Mouse (Mus musculus): ENCODE data around the gene Zdhhc19.
A peak's percentile ranks its signal among the peaks of the same experiment; 100 is the strongest.

The Zdhhc19 gene

DNA sequence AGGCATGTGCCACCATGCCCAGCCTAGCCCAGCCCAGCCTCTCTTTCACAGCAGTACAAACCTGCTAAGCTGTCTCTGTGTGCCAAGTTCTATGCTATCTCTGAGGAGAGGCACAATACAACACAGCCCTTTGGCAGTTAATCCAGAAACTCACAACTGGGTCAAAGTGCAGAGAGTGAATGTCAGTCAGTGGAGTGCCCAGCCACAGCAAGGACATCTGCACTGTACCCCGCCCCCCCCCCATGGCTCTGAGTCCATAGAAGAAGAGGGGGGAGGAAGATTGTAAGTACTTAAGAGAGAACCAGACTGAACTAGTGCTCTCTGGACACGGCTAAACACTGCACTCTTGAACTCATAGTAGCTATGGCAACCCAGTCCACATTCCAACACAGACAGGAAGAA lies 55.3 kb downstream of the Zdhhc19 start:
- peak; percentile 51 for DNase-seq

DNA sequence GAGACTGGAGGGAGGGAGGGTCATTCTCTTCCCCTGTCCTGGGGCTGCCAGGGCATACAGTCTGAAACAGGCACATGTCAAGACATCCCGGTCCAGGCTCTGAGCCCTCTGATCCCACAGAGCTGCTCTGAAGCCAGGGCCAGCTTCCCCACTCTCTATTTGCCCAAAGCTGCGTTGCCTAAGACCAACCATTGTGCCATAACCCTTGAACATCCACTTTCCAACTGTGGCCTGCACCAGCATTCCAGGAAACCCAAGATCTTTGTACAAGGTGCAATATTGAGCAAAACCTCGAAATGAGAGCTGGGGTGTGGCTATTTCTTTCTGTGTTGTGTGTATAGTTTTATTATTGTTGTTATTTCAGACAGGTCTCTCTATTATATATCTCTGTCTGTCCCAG lies 59.5 kb downstream of the Zdhhc19 start:
- no peak for DNase-seq

DNA sequence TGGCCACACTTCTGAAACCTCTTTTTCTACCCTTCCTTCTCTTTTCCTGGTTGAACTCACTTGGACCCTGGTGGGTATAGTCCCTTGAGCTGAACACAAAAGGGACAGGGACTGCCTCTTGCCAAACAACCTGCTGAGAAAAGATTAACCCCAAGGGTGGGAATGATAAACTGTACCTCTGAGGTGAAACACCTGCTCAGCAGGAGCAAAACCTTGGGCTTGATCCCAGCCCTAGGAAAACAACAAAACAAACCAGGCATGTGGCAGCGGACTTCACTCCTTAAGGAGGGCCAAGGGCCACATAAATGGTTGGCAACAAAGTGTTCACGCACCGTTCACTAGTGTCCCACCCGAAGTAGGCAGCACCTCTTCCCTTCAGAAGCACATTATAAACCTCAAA lies 63.4 kb downstream of the Zdhhc19 start:
- no peak for DNase-seq

GRCm38 (mm10) chr16:32563056-32563793 lies 67.2 kb downstream of the Zdhhc19 start:
- DNase-seq = no peak

DNA sequence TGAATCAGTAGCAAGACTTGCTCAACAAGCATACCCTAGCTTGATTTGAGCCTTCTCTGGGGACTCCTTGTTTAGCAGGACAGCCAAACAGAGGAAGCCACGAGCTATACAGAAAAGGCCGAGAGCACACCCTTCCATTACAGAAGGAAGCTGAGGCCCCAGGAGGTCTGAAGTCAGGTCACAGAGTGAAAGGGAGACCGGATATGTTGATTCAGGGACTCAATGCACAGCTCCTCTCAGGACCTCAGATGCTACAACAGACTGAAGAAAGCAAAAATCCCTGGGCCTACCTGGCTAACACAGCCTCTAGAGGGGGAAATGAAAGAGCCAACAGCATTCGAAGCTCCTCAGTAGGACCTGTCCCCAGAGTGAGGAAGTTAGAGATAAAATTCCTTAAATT lies 71.2 kb downstream of the Zdhhc19 start:
- DNase-seq = no peak

DNA sequence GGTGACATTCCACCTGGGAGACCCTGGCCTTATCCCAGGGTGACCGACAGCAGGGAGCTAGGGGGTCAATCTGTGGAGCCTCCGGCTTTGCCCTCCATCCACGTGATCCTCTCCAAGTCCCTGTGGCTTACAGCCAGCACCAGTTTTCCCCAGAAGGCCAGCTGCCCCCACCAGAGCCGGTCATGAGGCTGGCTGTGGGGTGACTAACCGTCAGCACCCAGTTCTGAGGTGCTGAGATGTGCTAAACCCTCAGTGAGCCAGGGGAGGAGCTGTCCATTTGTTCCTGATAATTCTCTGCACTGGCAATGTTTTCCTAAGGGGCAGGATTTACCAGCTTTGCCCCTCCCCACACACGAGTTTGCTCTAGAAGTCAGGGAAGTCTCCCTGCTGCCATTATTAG lies 72.3 kb downstream of the Zdhhc19 start:
- no peak for DNase-seq

DNA sequence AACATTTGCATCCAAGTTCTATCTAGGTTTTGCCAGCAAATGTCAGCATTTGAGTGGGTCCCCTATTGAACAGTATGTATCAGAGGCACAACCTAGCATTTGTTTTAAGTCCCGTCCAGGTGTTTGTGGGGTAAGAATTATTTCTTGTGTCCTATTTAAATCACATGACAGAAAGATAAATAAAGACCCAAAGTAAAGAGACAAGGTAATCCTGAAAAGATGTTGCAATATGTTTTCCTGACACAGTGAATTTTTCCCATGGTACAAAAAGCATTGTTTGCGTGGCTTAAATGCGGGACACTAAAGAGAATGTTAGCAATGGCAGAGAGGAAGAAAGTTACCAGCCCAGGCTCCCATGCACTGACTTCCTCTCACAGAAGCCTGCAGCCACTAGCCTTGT lies 74.0 kb downstream of the Zdhhc19 start:
- no peak for DNase-seq

GRCm38 (mm10) chr16:32572528-32572927 lies 76.5 kb downstream of the Zdhhc19 start:
- DNase-seq = no peak

GRCm38 (mm10) chr16:32586482-32586881 lies 90.4 kb downstream of the Zdhhc19 start:
- no peak for DNase-seq

DNA sequence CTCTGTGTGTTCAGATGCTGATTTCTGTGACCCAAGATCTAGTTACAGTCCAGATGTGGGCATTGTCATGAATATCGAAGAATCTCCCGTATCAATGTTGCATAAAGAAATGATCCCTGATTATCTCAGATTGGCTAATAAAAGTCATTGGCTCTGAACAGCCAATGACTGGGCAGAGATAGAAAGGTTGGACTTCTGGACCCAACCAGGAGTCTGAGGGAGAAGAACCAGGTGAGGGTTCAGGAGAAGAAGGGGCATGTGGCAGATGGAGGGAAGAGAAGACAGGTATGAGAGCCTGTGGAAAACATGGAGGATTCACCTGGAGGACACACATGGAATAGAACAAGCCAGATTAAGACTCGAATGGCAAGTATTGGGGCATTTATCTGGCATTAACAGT lies 92.5 kb downstream of the Zdhhc19 start:
- DNase-seq = no peak

DNA sequence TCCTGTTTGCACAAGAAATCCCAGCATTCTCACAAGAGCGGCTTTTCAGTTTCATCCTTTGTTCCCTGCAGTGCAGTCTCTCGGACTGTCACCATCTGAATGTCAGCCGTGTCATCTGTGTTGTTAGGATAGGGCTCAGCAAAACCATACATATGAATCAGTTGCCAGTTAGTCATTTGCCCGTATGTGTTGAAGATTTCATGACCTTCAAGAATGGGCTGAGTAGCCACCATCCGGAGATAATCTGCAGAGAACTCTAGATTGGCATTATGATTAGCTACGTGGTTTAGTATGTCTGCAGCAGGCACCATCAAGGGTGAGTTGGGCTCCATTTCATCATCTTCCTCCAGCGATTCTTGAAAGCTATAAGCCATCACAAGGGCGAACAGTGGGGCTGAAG lies 95.5 kb downstream of the Zdhhc19 start:
- DNase-seq = no peak

DNA sequence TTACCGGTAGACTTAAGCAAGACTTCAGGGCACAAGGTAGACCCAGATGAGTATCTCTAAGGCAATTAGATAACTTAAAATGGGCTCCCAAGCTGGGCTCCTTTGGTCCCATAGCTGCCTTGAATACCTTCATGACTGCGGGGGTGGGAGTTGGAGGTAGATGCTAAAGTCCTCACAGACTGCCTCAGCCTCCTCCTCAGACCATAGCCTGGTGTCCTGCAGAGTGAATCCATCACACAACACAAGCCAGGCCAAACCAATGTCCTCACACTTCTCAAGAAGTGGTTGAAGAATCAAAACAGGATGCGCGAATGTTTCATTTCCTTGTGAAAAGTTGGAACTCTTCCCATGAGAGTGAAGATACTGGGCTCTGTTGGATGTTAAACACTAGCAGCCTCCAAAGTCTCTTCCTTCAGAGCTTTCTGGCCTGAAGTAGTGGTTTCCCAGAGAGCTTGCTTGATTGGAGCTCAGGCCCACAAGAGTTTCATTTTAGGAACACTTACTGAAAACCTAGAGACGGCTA lies 97.3 kb downstream of the Zdhhc19 start:
- no peak for DNase-seq

DNA sequence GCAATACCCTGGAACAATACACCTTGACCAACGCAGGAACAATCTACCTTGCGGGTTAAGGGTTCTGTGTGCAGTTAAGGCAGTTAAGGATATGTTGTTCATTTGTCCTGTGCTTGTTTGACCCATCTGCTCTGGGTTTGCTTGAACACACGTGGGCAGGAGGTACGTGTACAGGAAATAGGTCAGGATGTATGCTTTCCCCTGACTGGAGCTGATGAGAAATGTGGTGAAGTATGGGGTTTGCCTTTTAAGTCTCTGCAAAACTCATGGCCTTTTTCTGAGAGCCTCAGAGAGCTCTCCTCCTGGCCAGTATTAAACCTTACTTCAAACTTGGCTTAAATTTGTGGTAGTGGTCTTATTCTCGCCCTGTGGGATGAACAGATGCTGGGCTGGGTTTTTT lies 97.9 kb downstream of the Zdhhc19 start:
- DNase-seq = no peak

GRCm38 (mm10) chr16:32594701-32595100 lies 98.6 kb downstream of the Zdhhc19 start:
- no peak for DNase-seq

DNA sequence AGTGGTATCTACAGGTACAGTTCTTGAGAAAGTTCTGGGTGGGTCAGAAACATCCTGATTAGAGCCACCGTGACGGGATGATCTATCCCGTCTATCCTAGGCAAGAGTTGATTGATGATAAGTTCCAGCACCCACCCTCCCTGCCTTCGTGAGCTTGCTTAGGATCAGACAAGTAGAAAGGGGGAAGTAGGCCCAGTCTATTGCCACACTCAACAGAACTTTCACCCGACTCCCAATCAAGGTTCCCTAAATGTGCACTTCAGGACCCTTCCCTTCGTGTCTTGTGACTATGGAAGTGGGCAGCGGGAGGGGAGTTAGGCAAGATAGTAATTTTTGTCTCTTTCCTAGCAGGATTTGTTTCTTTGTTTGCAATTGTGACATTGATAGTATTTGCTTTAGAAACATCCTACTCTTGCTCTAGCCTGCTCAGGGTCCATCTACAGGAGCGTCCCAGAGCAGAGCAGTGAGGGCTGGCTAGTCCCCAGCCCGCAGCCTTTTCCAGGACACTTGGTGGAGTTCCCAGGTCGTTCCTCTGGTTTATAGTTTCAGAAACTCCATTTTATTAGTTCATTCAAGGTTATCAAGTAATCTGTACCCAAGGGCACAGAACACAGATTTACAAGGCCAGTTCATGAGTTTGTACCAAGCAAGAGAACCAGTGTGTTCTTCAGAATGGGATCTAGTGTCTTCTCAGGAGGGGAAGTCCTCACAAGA lies 99.2 kb downstream of the Zdhhc19 start:
- no peak for DNase-seq

DNA sequence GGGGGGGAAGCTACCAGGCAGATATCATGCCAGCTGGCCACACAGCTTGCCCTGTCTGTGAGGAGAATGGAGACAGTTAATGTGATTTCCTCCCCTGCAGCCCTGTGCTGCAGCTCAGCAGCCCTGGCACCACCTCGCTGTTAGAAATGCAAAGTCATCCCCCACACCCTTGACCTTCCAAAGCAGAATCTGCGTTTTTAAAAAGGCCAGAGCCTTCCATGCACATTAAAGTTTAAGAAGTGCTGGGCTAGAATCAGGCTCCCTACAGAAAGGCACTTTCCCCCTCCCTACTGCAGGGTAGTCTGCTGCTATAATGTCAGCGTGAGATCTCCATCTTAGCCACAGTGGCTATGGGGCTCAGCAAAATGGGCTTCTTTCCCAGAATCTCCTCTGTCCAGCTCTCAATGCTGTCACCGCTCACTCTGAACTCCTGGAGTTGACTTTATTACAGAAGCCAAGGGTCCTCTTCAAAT lies 101.9 kb downstream of the Zdhhc19 start:
- DNase-seq = no peak

- DNase-seq = no peak
Observed at GRCm38 (mm10) chr16:32599151-32599550, 103.1 kb downstream of the Zdhhc19 start.

GRCm38 (mm10) chr16:32602193-32602685 lies 106.2 kb downstream of the Zdhhc19 start:
- no peak for DNase-seq

GRCm38 (mm10) chr16:32607562-32608343 lies 111.7 kb downstream of the Zdhhc19 start:
- peak; percentile 10 for DNase-seq

DNA sequence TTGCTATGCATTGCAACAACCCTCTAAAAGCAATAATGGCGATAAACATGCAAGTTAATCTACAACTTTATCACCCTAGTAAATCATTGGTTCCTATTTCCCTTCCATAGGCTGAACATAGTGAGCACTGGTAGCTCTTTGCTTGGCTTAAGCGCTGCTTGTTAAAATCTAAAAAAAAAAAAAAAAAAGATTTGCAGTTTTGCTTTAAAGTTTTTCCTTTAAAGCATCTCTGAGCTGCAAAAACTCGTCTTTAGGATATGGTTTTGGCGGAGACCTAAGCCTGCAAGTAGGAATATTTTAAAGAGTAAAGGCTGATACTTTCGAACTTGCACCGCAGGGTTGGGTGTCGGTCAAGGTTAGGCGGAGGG lies 112.3 kb downstream of the Zdhhc19 start:
- no peak for DNase-seq

- DNase-seq = peak; percentile 96
Observed at GRCm38 (mm10) chr16:32608712-32609400, 112.8 kb downstream of the Zdhhc19 start, which contains the start of gene Tfrc. TSS of gene Tfrc (plus strand) at chr16:32608920.

DNA sequence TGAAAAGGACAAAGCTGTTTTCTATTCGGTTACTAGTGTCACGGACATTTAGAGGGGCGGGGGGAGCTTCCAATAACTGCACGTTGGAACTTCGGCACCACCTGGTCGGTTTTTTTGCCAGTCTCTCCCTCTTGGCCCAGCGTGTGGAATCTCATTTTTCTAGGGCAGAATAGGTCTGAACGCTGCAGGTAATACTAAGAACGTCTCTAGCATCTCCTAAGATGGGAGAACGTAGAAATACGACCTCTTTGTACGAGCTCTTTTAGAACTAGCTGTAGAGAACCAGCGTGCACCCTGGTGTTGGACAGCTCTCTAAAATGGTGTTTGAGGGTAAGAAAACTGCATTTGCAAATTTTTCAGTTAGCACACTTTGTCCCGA lies 113.3 kb downstream of the Zdhhc19 start:
- DNase-seq = no peak

All from kidney, adult 18-20 months (tissue).